Mouse (Mus musculus) hindbrain, embryonic 12.5 days (tissue): Measurements from ENCODE around the gene Gm13420. TPM values are rescaled to one million over a fixed set of nuclear protein-coding genes. Genes with fewer than 3 reads are reported as not detected.

ENCODE experiments used
- ATAC-seq: fragments of 200-750 bp; cut with Nextera tagmentation; 2 replicates; pipeline ENCODE4 v1.8.0; 2017; ENCODE audit warnings: moderate TSS enrichment; ENCODE audit not compliant: low FRiP score
- H3K27ac ChIP-seq: fragments of 300-500 bp; sonication (generic); 2 replicates; pipeline ENCODE4 v1.5.1; 2016; ENCODE audit warnings: mild to moderate bottlenecking
- H3K27me3 ChIP-seq: fragments of 300-500 bp; sonication (generic); 2 replicates; pipeline ENCODE4 v1.6.1; 2016; ENCODE audit warnings: mild to moderate bottlenecking
- H3K36me3 ChIP-seq: fragments of 300-500 bp; sonication (generic); 2 replicates; pipeline ENCODE4 v1.6.1; 2016; ENCODE audit warnings: mild to moderate bottlenecking
- H3K4me1 ChIP-seq: fragments of 300-500 bp; sonication (generic); 2 replicates; pipeline ENCODE4 v1.6.1; 2016
- H3K4me2 ChIP-seq: fragments of 300-500 bp; sonication (generic); replicated peaks from 2 replicates; pipeline ENCODE4 v1.6.1; 2016; ENCODE audit warnings: mild to moderate bottlenecking
- H3K4me3 ChIP-seq: fragments of 300-500 bp; sonication (generic); 2 replicates; pipeline ENCODE4 v1.5.1; 2016; ENCODE audit warnings: mild to moderate bottlenecking
- H3K9ac ChIP-seq: fragments of 300-500 bp; sonication (generic); 2 replicates; pipeline ENCODE4 v1.6.1; 2016; ENCODE audit warnings: mild to moderate bottlenecking, moderate library complexity
- H3K9me3 ChIP-seq: fragments of 300-500 bp; sonication (generic); replicated peaks from 2 replicates; pipeline ENCODE4 v1.6.1; 2016; ENCODE audit warnings: mild to moderate bottlenecking
- WGBS: fragments of 180-500 bp; shearing (Covaris S2); methylation state at CpG from one replicate; pipeline ENCODE4 v1.1.7; 2016; 5-methylcytosine and 5-hydroxymethylcytosine counted together
- polyA plus RNA-seq: library from polyadenylated mRNA; unstranded; fragments of >200 nt; fragmentation: Nextera tagmentation; extraction: Ambion mirVana; gene quantifications from 2 replicates; pipeline ENCODE4 v1.2.1, GENCODE M21; 2016

The Gm13420 gene
- polyA plus RNA-seq, 1 experiment from 2014 or later = not detected

GRCm38 (mm10) chr2:29707731-29708130 lies 43.8 kb downstream of the Gm13420 start:
- 86% methylated on average over 4 of the region's 4 CpGs for WGBS
- ATAC-seq = 0 out of 2 replicates have a peak, but pooled peaks have one; percentile 32
- H3K27me3 ChIP-seq = no peaks in the 10 kb centered on the region
- H3K4me3 ChIP-seq = no peak overlapping the region
- H3K4me2 ChIP-seq = no peak overlapping the region
- H3K4me1 ChIP-seq = 0 out of 2 replicates have a peak, but pooled peaks cover 5% of the 10 kb centered on the region
- H3K36me3 ChIP-seq = peaks cover 85% of the 10 kb centered on the region
- H3K9ac ChIP-seq = no peak overlapping the region
- H3K9me3 ChIP-seq = no peaks in the 10 kb centered on the region
- H3K27ac ChIP-seq = no peak overlapping the region

- ATAC-seq = no peak
Measured at GRCm38 (mm10) chr2:29706726-29707620, 44.5 kb downstream of the Gm13420 start.

GRCm38 (mm10) chr2:29705493-29705892 lies 46.0 kb downstream of the Gm13420 start:
- Histone ChIP-seq H3K9me3 (no peaks in the 10 kb centered on the region), H3K4me2 (no peak overlapping the region), H3K27ac (no peak overlapping the region), H3K9ac (no peak overlapping the region), H3K4me3 (no peak overlapping the region), H3K27me3 (no peaks in the 10 kb centered on the region), H3K36me3 (peaks cover 90% of the 10 kb centered on the region), H3K4me1 (0 out of 2 replicates have a peak, but pooled peaks cover 5% of the 10 kb centered on the region)
- no peak for ATAC-seq
- WGBS = 70% methylated on average over 3 of the region's 3 CpGs

More at GRCm38 (mm10) chr2:29706726-29707620, 44.5 kb downstream of the Gm13420 start:
- Histone ChIP-seq H3K4me1 (0 out of 2 replicates have a peak, but pooled peaks cover 5% of the 10 kb centered on the region), H3K4me2 (no peak overlapping the region), H3K36me3 (peaks cover 85% of the 10 kb centered on the region), H3K4me3 (no peak overlapping the region), H3K27me3 (no peaks in the 10 kb centered on the region), H3K27ac (no peak overlapping the region), H3K9ac (no peak overlapping the region), H3K9me3 (no peaks in the 10 kb centered on the region)
- WGBS = 96% methylated on average over 18 of the region's 18 CpGs

- WGBS = 94% methylated on average over 9 of the region's 9 CpGs
- no peak overlapping the region for H3K4me2 ChIP-seq
- H3K36me3 ChIP-seq = peaks cover 98% of the 10 kb centered on the region
Measured at GRCm38 (mm10) chr2:29703104-29704081, 48.1 kb downstream of the Gm13420 start.

GRCm38 (mm10) chr2:29702189-29702588 lies 49.3 kb downstream of the Gm13420 start:
- Histone ChIP-seq H3K9ac (no peak overlapping the region), H3K4me3 (no peak overlapping the region), H3K27ac (no peak overlapping the region), H3K9me3 (no peaks in the 10 kb centered on the region), H3K36me3 (peaks cover 91% of the 10 kb centered on the region), H3K4me2 (no peak overlapping the region), H3K4me1 (0 out of 2 replicates have a peak, but pooled peaks cover 3% of the 10 kb centered on the region), H3K27me3 (no peaks in the 10 kb centered on the region)
- ATAC-seq = no peak
- 92% methylated on average over 8 of the region's 8 CpGs for WGBS

More at GRCm38 (mm10) chr2:29703104-29704081, 48.1 kb downstream of the Gm13420 start:
- H3K4me1 ChIP-seq = 0 out of 2 replicates have a peak, but pooled peaks cover 5% of the 10 kb centered on the region
- no peaks in the 10 kb centered on the region for H3K9me3 ChIP-seq
- no peaks in the 10 kb centered on the region for H3K27me3 ChIP-seq
- no peak overlapping the region for H3K27ac ChIP-seq
- no peak for ATAC-seq
- H3K9ac ChIP-seq = no peak overlapping the region
- H3K4me3 ChIP-seq = no peak overlapping the region

GRCm38 (mm10) chr2:29701393-29701792 lies 50.1 kb downstream of the Gm13420 start:
- H3K36me3 ChIP-seq = peaks cover 85% of the 10 kb centered on the region
- no peaks in the 10 kb centered on the region for H3K27me3 ChIP-seq
- no peak overlapping the region for H3K27ac ChIP-seq
- no peak for ATAC-seq
- 86% methylated on average over 6 of the region's 6 CpGs for WGBS
- no peaks in the 10 kb centered on the region for H3K9me3 ChIP-seq
- no peaks in the 10 kb centered on the region for H3K4me1 ChIP-seq
- no peak overlapping the region for H3K4me2 ChIP-seq
- H3K9ac ChIP-seq = no peak overlapping the region
- H3K4me3 ChIP-seq = no peak overlapping the region

GRCm38 (mm10) chr2:29700898-29701297 lies 50.6 kb downstream of the Gm13420 start:
- no peak overlapping the region for H3K27ac ChIP-seq
- H3K4me2 ChIP-seq = no peak overlapping the region
- no peak for ATAC-seq
- H3K27me3 ChIP-seq = no peaks in the 10 kb centered on the region
- no peaks in the 10 kb centered on the region for H3K4me1 ChIP-seq
- H3K36me3 ChIP-seq = peaks cover 85% of the 10 kb centered on the region
- no peak overlapping the region for H3K4me3 ChIP-seq
- no peaks in the 10 kb centered on the region for H3K9me3 ChIP-seq
- H3K9ac ChIP-seq = no peak overlapping the region

- Histone ChIP-seq H3K27ac (no peak overlapping the region), H3K27me3 (no peaks in the 10 kb centered on the region), H3K9me3 (no peaks in the 10 kb centered on the region), H3K4me2 (no peak overlapping the region), H3K9ac (no peak overlapping the region), H3K36me3 (peaks cover 70% of the 10 kb centered on the region), H3K4me3 (no peak overlapping the region), H3K4me1 (no peaks in the 10 kb centered on the region)
- ATAC-seq = no peak
- 94% methylated on average over 6 of the region's 6 CpGs for WGBS
Measured at GRCm38 (mm10) chr2:29698421-29699290, 52.8 kb downstream of the Gm13420 start.

GRCm38 (mm10) chr2:29696207-29696800 lies 55.2 kb downstream of the Gm13420 start:
- H3K9ac ChIP-seq = no peak overlapping the region
- no peak overlapping the region for H3K27ac ChIP-seq
- H3K4me1 ChIP-seq = no peaks in the 10 kb centered on the region
- 84% methylated on average over 7 of the region's 7 CpGs for WGBS
- no peak overlapping the region for H3K4me2 ChIP-seq
- H3K27me3 ChIP-seq = no peaks in the 10 kb centered on the region
- no peaks in the 10 kb centered on the region for H3K9me3 ChIP-seq
- H3K36me3 ChIP-seq = peaks cover 67% of the 10 kb centered on the region
- ATAC-seq = no peak
- no peak overlapping the region for H3K4me3 ChIP-seq
